Mouse (Mus musculus): ENCODE results near the gene Mrpl43. TPM values are rescaled to one million over a fixed set of nuclear protein-coding genes. Genes with fewer than 3 reads are reported as not detected.

Gene Mrpl43
- 10 to 100 TPM; 40.9 to 41.8 TPM for total RNA-seq (2021)
- long read RNA-seq, experiment 1, transcript Mrpl43-201 (3 exons, 1,398 nt), result major isoform, 18 of 21 reads
- long read RNA-seq, experiment 1, partial matches to known transcripts, result 2 of 21 reads
- long read RNA-seq, experiment 1, other reads (novel, unspliced or antisense), result 1 of 21 reads
- long read RNA-seq, experiment 2, transcript Mrpl43-201 (3 exons, 1,398 nt), result major isoform, 11 of 13 reads
- long read RNA-seq, experiment 2, partial matches to known transcripts, result 1 of 13 reads
- long read RNA-seq, experiment 2, other reads (novel, unspliced or antisense), result 1 of 13 reads

- DNase-seq (ENCODE audit: extremely low spot score in 1 of 2, low spot score in 2 of 2), result peak; percentile 95 to 97
- intact Hi-C loops (cut with DNase I), result no loop called here
- TF ChIP-seq CTCF (IDR thresholded peaks at IDR 0.05), result no peak
- Histone ChIP-seq H3K27ac (peak within 1 kb of the TSS; percentile 85), H3K4me3 (peak within 1 kb of the TSS; percentile 98)
Measured at GRCm38 (mm10) chr19:45005957-45006712, at the start of gene Mrpl43. Gene Mrpl43, minus strand, starts transcription at chr19:45006442.

- Histone ChIP-seq H3K27ac (peak overlapping the region; percentile 84), H3K4me3 (no peak overlapping the region)
- peak in 1 of 2 experiments; percentile 38 for DNase-seq (ENCODE audit: extremely low spot score in 1 of 2, low spot score in 2 of 2)
- intact Hi-C loops (cut with DNase I), result no loop called here
- TF ChIP-seq CTCF (IDR thresholded peaks at IDR 0.05), result no peak
Measured at GRCm38 (mm10) chr19:45054892-45055690, 48.8 kb upstream of the Mrpl43 start.

GRCm38 (mm10) chr19:45053451-45053850 lies 47.2 kb upstream of the Mrpl43 start:
- DNase-seq (ENCODE audit: extremely low spot score in 1 of 2, low spot score in 2 of 2), result no peak
- intact Hi-C loops (cut with DNase I), result no loop called here
- TF ChIP-seq CTCF (IDR thresholded peaks at IDR 0.05), result no peak; the same call in 1 of the 2 replicates

GRCm38 (mm10) chr19:45049523-45049922 lies 43.3 kb upstream of the Mrpl43 start:
- Histone ChIP-seq H3K27ac (peak overlapping the region; percentile 94), H3K4me3 (peak overlapping the region; percentile 48)
- no peak for TF ChIP-seq CTCF (IDR thresholded peaks at IDR 0.05)
- intact Hi-C loops (cut with DNase I), result no loop called here
- DNase-seq (ENCODE audit: extremely low spot score in 1 of 2, low spot score in 2 of 2), result no peak

More at GRCm38 (mm10) chr19:45053451-45053850, 47.2 kb upstream of the Mrpl43 start:
- H3K4me3 ChIP-seq, result no peak overlapping the region
- H3K27ac ChIP-seq, result peak overlapping the region; percentile 69

GRCm38 (mm10) chr19:45048644-45049365 lies 42.6 kb upstream of the Mrpl43 start:
- no peak for DNase-seq (ENCODE audit: extremely low spot score in 1 of 2, low spot score in 2 of 2)
- no peak for TF ChIP-seq CTCF (IDR thresholded peaks at IDR 0.05)
- intact Hi-C loops (cut with DNase I), result loop anchor here (1.0 kb wide), 1 partner anchor 32 kb away; no protein-coding TSS in a partner anchor
- H3K4me3 ChIP-seq, result peak overlapping the region; percentile 62
- peak overlapping the region; percentile 98 for H3K27ac ChIP-seq

- DNase-seq (ENCODE audit: extremely low spot score in 1 of 2, low spot score in 2 of 2), result peak; percentile 76 to 81
- H3K27ac ChIP-seq, result peak overlapping the region; percentile 98
- TF ChIP-seq CTCF (IDR thresholded peaks at IDR 0.05), result no peak
- H3K4me3 ChIP-seq, result peak overlapping the region; percentile 62
- intact Hi-C loops (cut with DNase I), result loop anchor here (1.0 kb wide), 1 partner anchor 31 kb away; no protein-coding TSS in a partner anchor
Measured at GRCm38 (mm10) chr19:45047935-45048643, 41.8 kb upstream of the Mrpl43 start.

- intact Hi-C loops (cut with DNase I), result no loop called here
- peak within 1 kb of the TSS; percentile 62 for H3K4me3 ChIP-seq
- TF ChIP-seq CTCF (IDR thresholded peaks at IDR 0.05), result peak; percentile 84
- peak within 1 kb of the TSS; percentile 98 for H3K27ac ChIP-seq
- peak; percentile 91 to 93 for DNase-seq (ENCODE audit: extremely low spot score in 1 of 2, low spot score in 2 of 2)
Measured at GRCm38 (mm10) chr19:45047417-45047934, 41.2 kb upstream of the Mrpl43 start, which contains the start of gene Sfxn3. Gene Sfxn3, plus strand, starts transcription at chr19:45047503.

GRCm38 (mm10) chr19:45046523-45047321 lies 40.5 kb upstream of the Mrpl43 start:
- intact Hi-C loops (cut with DNase I), result no loop called here
- Histone ChIP-seq H3K4me3 (peak overlapping the region; percentile 62), H3K27ac (peak overlapping the region; percentile 98)
- peak; percentile 79 to 88 for DNase-seq (ENCODE audit: extremely low spot score in 1 of 2, low spot score in 2 of 2)
- TF ChIP-seq CTCF (IDR thresholded peaks at IDR 0.05), result no peak; the same call in 1 of the 2 replicates

GRCm38 (mm10) chr19:45045651-45046050 lies 39.4 kb upstream of the Mrpl43 start, which contains the start of gene Pdzd7:
Gene Pdzd7, minus strand, starts transcription at chr19:45045717.
- Histone ChIP-seq H3K27ac (peak within 1 kb of the TSS; percentile 98), H3K4me3 (peak within 1 kb of the TSS; percentile 62)
- no peak for TF ChIP-seq CTCF (IDR thresholded peaks at IDR 0.05)
- DNase-seq (ENCODE audit: extremely low spot score in 1 of 2, low spot score in 2 of 2), result no peak
- intact Hi-C loops (cut with DNase I), result no loop called here

Data from left cerebral cortex, adult 2 months (tissue).